ENCODE assay signal across 19 mouse cellular contexts in genomic region chr16:17491896-17492561, GRCm38 (mm10). TPM values are rescaled to one million over a fixed set of nuclear protein-coding genes. Genes with fewer than 3 reads are reported as not detected.
DNase-seq lines count a peak whose midpoint lies in the region; ATAC-seq and TF ChIP-seq lines count a peak whose summit lies in the region.
"Had no signal": no experiment of that assay in that cellular context is flagged by ENCODE, and none has a peak within 500 bp of the region (broad histone marks: within the 10 kb centered on the region; RNA-seq: fewer than 3 reads in every experiment).

No protein-coding gene starts in this region.

- 59% methylated on average over 5 of the region's 5 CpGs for WGBS in heart, embryonic 11.5 days (ENCODE audit: insufficient replicate concordance)

- no peak overlapping the region for H3K9ac ChIP-seq in heart, embryonic 11.5 days (ENCODE audit: low read depth, low read length)
- H3K9ac ChIP-seq: forebrain, embryonic 13.5 days; heart, embryonic 13.5 days; liver, embryonic 12.5 days; lung, embryonic 15.5 days; neural tube, embryonic 12.5 days had no signal

- no peak for ATAC-seq in heart, embryonic 11.5 days (replicated peaks; ENCODE audit: insufficient number of reproducible peaks, low FRiP score, low TSS enrichment)
- ATAC-seq: forebrain, embryonic 13.5 days; liver, embryonic 12.5 days had no signal

- DNase-seq in layer of hippocampus, adult 2 months (ENCODE audit: low spot score in 2 of 2): no peak
- DNase-seq in layer of hippocampus, adult 8-10 months (ENCODE audit: low spot score in 2 of 2): no peak
- DNase-seq in brain, adult 2 months (ENCODE audit: low read depth, low spot score): peak; percentile 92
- DNase-seq in cerebellum, postnatal 10 days: peak; percentile 68 to 71
- DNase-seq in B cell, adult 2 months: no peak
- DNase-seq in urinary bladder, postnatal 10 days (ENCODE audit: low spot score): no peak
- DNase-seq: embryo, embryonic 11 days; gastrocnemius, postnatal 10 days; thymus, postnatal 4 days had no signal

- peak overlapping the region; percentile 94 for H3K27ac ChIP-seq in layer of hippocampus, adult 2 months
- H3K27ac ChIP-seq in heart, embryonic 11.5 days (ENCODE audit: low read depth, low read length): no peak overlapping the region
- H3K27ac ChIP-seq: forebrain, embryonic 13.5 days; heart, embryonic 13.5 days; limb, embryonic 10.5 days; liver, embryonic 12.5 days; lung, embryonic 15.5 days; neural tube, embryonic 12.5 days had no signal

- H3K9me3 ChIP-seq in megakaryocyte, embryonic 14.5 days: no peaks in the 10 kb centered on the region
- H3K9me3 ChIP-seq in heart, embryonic 11.5 days (replicated peaks; ENCODE audit: control insufficient read depth, low read length): no peaks in the 10 kb centered on the region
- H3K9me3 ChIP-seq: forebrain, embryonic 13.5 days; heart, embryonic 13.5 days; hindbrain, embryonic 10.5 days; limb, embryonic 10.5 days; liver, embryonic 12.5 days; lung, embryonic 15.5 days; neural tube, embryonic 12.5 days had no signal

- no peak overlapping the region; the same call in 1 of the 2 replicates for H3K4me3 ChIP-seq in layer of hippocampus, adult 2 months
- H3K4me3 ChIP-seq in megakaryocyte, embryonic 14.5 days (replicated peaks): peak overlapping the region; percentile 23
- no peak overlapping the region for H3K4me3 ChIP-seq in heart, embryonic 11.5 days (ENCODE audit: low read depth, low read length)
- H3K4me3 ChIP-seq: forebrain, embryonic 13.5 days; heart, embryonic 13.5 days; hindbrain, embryonic 10.5 days; limb, embryonic 10.5 days; liver, embryonic 12.5 days; lung, embryonic 15.5 days; neural tube, embryonic 12.5 days had no signal

- H3K27me3 ChIP-seq in megakaryocyte, embryonic 14.5 days (replicated peaks): peaks cover 56% of the 10 kb centered on the region
- H3K27me3 ChIP-seq in heart, embryonic 11.5 days (ENCODE audit: control insufficient read depth, insufficient read depth, low read length): peaks cover 21% of the 10 kb centered on the region

- H3K4me1 ChIP-seq in megakaryocyte, embryonic 14.5 days: peaks cover 53% of the 10 kb centered on the region
- peaks cover 15% of the 10 kb centered on the region for H3K4me1 ChIP-seq in heart, embryonic 11.5 days (ENCODE audit: control insufficient read depth, insufficient read depth, low read length)

- H3K36me3 ChIP-seq in megakaryocyte, embryonic 14.5 days (replicated peaks; ENCODE audit: low read length): peaks cover 17% of the 10 kb centered on the region
- no peaks in the 10 kb centered on the region for H3K36me3 ChIP-seq in heart, embryonic 11.5 days (ENCODE audit: control insufficient read depth, insufficient read depth, low read length)

- H3K4me2 ChIP-seq in heart, embryonic 11.5 days: no peak overlapping the region
- H3K4me2 ChIP-seq: forebrain, embryonic 13.5 days; heart, embryonic 13.5 days; liver, embryonic 12.5 days; lung, embryonic 15.5 days; neural tube, embryonic 12.5 days had no signal

- TF ChIP-seq CTCF in layer of hippocampus, adult 2 months (conservative IDR thresholded peaks at IDR 0.05): no peak

RNA-seq across cellular contexts. Expression of gene Aifm3, which starts 2.6 kb away (rescaled TPM):
- total RNA-seq in layer of hippocampus, adult 2 months (2021): 100 to 1,000 TPM; 112 to 116 TPM
- 100 to 1,000 TPM in 2 of 4 experiments, 10 to 100 TPM in 2; 92.5 to 137 (median 109) TPM for total RNA-seq in layer of hippocampus, adult 8-10 months (2022)
- polyA plus RNA-seq in megakaryocyte, embryonic 14.5 days (2012; ENCODE audit: insufficient read depth, low replicate concordance): 0.03 TPM in 1 of 2 replicates, not detected in the other
- polyA plus RNA-seq in heart, embryonic 11.5 days (2014; fragmentation: Nextera tagmentation; extraction: Ambion mirVana): 0.54 and 0.68 TPM in 2 replicates
- polyA plus RNA-seq: C2C12 had no signal

RNA-seq across cellular contexts. Expression of gene Lztr1, which starts 16.5 kb away (rescaled TPM):
- 100 to 1,000 TPM; 186 to 201 TPM for total RNA-seq in layer of hippocampus, adult 2 months (2021)
- 100 to 1,000 TPM; 194 to 222 (median 203) TPM for total RNA-seq in layer of hippocampus, adult 8-10 months (2022)
- polyA plus RNA-seq in megakaryocyte, embryonic 14.5 days (2012; ENCODE audit: insufficient read depth, low replicate concordance): 8.5 and 18.4 TPM in 2 replicates
- polyA plus RNA-seq in heart, embryonic 11.5 days (2014; fragmentation: Nextera tagmentation; extraction: Ambion mirVana): 46.6 and 47.4 TPM in 2 replicates

RNA-seq across cellular contexts. Expression of gene Thap7, which starts 38.9 kb away (rescaled TPM):
- total RNA-seq in layer of hippocampus, adult 2 months (2021): 10 to 100 TPM; 42.3 to 45.4 TPM
- 10 to 100 TPM; 42.9 to 47.0 (median 45.1) TPM for total RNA-seq in layer of hippocampus, adult 8-10 months (2022)
- 163 and 262 TPM in 2 replicates for polyA plus RNA-seq in megakaryocyte, embryonic 14.5 days (2012; ENCODE audit: insufficient read depth, low replicate concordance)
- 31.4 and 34.0 TPM in 2 replicates for polyA plus RNA-seq in heart, embryonic 11.5 days (2014; fragmentation: Nextera tagmentation; extraction: Ambion mirVana)

RNA-seq across cellular contexts. Expression of gene Crkl, which starts 40.2 kb away (rescaled TPM):
- 10 to 100 TPM; 33.5 to 37.4 TPM for total RNA-seq in layer of hippocampus, adult 2 months (2021)
- total RNA-seq in layer of hippocampus, adult 8-10 months (2022): 10 to 100 TPM; 35.3 to 49.3 (median 38.4) TPM
- polyA plus RNA-seq in megakaryocyte, embryonic 14.5 days (2012; ENCODE audit: insufficient read depth, low replicate concordance): 5.4 and 8.8 TPM in 2 replicates
- polyA plus RNA-seq in heart, embryonic 11.5 days (2014; fragmentation: Nextera tagmentation; extraction: Ambion mirVana): 47.8 and 49.6 TPM in 2 replicates

Comparison
In these comparisons a context has a peak if more than half of its experiments do, and no peak if none do; other contexts are left out.
1. DNase-seq: peak in brain, adult 2 months (single experiment) and cerebellum, postnatal 10 days (2 of 2); none in layer of hippocampus, adult 2 months (0 of 2), layer of hippocampus, adult 8-10 months (0 of 2), B cell, adult 2 months (0 of 2) and urinary bladder, postnatal 10 days (single experiment).